Mouse (Mus musculus) gastrocnemius, postnatal 36 days (tissue): ENCODE data around the gene Gamt. TPM values are rescaled to one million over a fixed set of nuclear protein-coding genes. Genes with fewer than 3 reads are reported as not detected.
"Not testable (repeated sequence)": the region's sequence is repeated elsewhere in the genome, so short reads cannot be mapped to it uniquely, and the experiment has no call there.

Experiments
- DNase-seq, 2 experiments: peaks; one replicate each; pipeline ENCODE4 v3.0.0; 2022
- intact Hi-C: fragments of 180-260 bp; cut with DNase I; formaldehyde crosslinking; loops from one replicate; pipeline ENCODE4 v1.15.1; 2025
- microRNA-seq, 2 experiments: library from miRNA; unstranded; fragments of <30 nt; microRNA quantifications; one replicate each; pipeline ENCODE4 v1.2.0; 2021
- total RNA-seq, 2 experiments: library from RNA; stranded (reverse); gene quantifications; 2 replicates each; pipeline ENCODE4 v1.2.3; 2021

Gamt gene
- total RNA-seq, 2 experiments from 2014 or later: 35.1 to 59.8 TPM

GRCm38 (mm10) chr10:80239791-80240190 is 21.0 kb downstream of the Gamt start:
- intact Hi-C loops: no loop called here
- no peak for DNase-seq

- DNase-seq: no peak
- intact Hi-C loops: no loop called here
Measured at GRCm38 (mm10) chr10:80238306-80238705, 22.5 kb downstream of the Gamt start.

DNA sequence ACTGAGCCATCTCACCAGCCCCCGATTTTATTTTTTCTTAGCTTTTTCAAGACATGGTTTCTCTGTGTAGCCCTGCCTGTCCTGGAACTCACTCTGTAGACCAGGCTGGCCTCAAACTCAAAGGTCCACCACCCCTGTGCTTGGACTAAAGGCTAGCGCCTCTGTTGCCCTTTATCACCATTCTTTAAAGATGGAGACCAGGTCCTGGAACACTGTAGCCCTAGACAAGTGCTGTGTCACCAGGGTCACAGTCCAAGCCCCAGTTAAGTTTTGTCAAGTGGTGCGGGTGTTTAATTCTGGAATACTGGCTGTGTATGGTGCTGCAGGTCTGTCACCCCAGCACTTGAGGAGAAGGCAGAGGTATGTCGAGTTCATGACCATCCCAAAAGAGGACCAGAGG is 23.8 kb downstream of the Gamt start:
- DNase-seq: no peak
- intact Hi-C loops: no loop called here

DNA sequence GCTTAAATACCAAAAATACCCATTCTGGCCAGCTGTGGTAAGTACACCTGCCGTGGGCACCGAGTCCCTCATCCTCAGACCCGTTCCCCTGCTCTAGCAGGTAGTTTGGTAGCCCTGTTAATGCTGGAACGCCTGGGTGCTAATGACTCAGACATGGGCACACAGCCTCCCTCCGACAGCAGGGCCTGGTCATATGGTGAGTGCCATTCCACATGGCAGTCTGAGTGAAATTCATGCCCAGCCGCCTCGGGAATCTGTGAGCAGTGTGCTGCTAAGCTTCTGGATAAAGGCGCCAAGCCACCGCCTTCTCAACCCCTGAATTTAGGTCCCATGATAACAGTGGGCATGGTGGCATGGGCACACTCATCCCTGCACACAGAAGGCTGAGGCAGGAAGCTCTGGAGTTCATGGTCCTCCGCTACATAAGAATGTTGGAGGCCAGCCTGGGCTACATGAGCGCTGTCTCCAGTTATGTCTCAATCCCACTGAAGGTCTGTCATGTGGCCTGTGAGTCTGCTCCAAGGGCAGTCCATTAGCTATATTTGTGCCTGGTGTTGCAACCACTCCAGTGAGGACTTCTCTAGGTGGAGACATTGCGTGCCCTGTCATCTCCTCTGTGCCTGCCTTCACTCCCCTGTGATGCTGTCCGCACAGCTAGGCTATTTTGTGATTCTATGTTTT is 24.5 kb downstream of the Gamt start:
- intact Hi-C loops: no loop called here
- no peak for DNase-seq

- intact Hi-C loops: no loop called here
Measured at GRCm38 (mm10) chr10:80227877-80228775, 32.7 kb downstream of the Gamt start.

DNA sequence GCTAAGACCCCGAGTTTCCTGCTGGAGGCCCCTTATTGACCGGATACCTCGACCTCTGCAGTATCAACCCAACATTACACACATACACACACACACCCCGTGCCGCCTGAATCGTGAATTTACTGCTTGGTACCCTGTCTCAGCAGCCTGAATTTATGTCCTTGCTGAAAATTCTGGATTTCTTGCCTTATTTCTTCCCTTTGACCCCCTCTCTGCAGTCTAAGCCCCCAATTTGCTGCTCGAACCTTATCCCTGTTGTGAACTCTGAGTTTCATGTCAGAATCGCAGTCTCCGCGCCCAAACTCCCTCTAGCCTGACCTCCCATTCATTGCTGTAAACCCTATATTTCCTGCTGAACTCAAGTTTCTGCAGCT is 33.7 kb downstream of the Gamt start:
- intact Hi-C loops: no loop called here
- no peak for DNase-seq

More at GRCm38 (mm10) chr10:80227877-80228775, 32.7 kb downstream of the Gamt start:
- no peak for DNase-seq

DNA sequence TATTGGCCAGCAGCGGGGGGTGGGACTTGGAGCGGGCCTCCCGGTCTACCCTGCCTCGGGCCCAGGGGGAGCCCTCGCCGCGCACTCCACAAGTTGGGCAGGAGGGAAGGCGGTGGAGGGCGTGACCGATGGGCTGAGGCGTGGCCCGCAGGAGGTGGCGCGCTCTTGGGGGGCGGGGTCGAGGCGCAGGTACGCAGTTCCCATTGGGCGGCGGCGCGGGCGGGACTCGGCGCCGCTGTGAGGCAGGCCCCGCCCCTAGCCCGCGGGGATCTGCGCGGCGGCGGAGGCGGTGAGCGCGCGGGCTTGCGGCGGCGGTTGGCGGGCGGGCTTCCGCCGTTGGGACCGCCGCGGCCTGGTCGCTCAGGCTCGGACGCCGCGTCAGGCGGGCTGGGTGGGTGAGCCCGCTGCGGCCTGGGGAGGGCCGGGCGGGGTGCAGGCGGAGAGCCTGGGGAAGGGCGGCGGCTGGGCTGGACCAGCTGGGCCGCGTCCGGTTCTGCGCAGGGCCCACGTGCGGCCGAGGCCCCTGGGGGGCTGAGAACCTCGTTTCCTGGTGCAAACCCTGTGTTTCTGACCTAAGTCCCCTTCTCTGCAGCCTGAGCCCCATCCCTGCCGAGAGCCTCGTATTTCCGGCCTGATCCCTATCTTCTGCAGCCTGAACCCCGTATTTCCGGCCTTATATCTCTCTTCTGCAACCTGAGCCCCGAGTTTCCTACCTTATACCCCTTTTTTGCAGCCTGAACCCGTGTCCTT is 34.2 kb downstream of the Gamt start, which contains the start of gene Mum1:
Gene Mum1, plus strand, starts transcription at position 19 of the 750 bp plus-strand sequence.
- peak; percentile 98 to 99 for DNase-seq
- intact Hi-C loops: no loop called here

GRCm38 (mm10) chr10:80226071-80226415 is 34.8 kb downstream of the Gamt start:
- intact Hi-C loops: no loop called here
- DNase-seq: no peak

GRCm38 (mm10) chr10:80223137-80223536 is 37.7 kb downstream of the Gamt start:
- DNase-seq, intact Hi-C loops: not testable (repeated sequence)

GRCm38 (mm10) chr10:80220676-80221075 is 40.1 kb downstream of the Gamt start:
- intact Hi-C loops: no loop called here
- DNase-seq: no peak

- intact Hi-C loops: no loop called here
- no peak for DNase-seq
Measured at GRCm38 (mm10) chr10:80215048-80215772, 45.6 kb downstream of the Gamt start.

- DNase-seq, intact Hi-C loops: not testable (repeated sequence)
Measured at GRCm38 (mm10) chr10:80211547-80212103, 49.2 kb downstream of the Gamt start.

- intact Hi-C loops: no loop called here
- no peak for DNase-seq
Measured at GRCm38 (mm10) chr10:80208841-80209371, 51.9 kb downstream of the Gamt start.

DNA sequence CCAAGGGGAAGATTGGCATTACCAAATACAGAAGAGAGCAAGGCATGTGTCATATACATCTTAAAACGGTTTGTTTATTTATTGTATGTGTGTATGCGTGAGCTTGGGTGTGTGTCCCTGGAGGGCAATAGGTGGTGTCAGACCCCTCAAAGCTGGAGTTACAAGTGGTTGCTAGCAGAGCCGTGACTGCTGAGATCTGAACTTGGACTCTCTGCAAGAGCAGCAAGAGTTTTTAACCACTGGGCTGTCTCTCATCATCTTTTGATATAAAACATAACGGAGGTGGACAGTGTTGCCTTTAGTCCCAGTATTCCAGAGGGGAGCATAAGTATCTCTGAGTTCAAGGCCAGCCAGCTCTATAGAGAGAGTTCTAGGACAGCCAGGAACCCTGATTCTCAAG is 52.6 kb downstream of the Gamt start:
- no peak for DNase-seq
- intact Hi-C loops: no loop called here

Small RNA genes lying within 50 kb of the gene (microRNA-seq; reads per million reads assigned to microRNA genes)
- 0 to 0.72 reads per million in 2 experiments for gene Mir6911

Other genes starting within 250 kb of the Gamt start
- gene Arhgap45, start 244.4 kb downstream of the Gamt start, total RNA-seq: 1 to 10 TPM; 1.1 to 2.7 TPM
- gene Polr2e, start 221.2 kb downstream of the Gamt start, total RNA-seq: 10 to 100 TPM; 36.0 to 42.5 TPM
- gene Gpx4, start 213.8 kb downstream of the Gamt start, total RNA-seq: 100 to 1,000 TPM; 500 to 536 TPM
- gene Sbno2, start 155.4 kb downstream of the Gamt start, total RNA-seq: 1 to 10 TPM; 4.5 to 7.3 TPM
- gene Stk11, start 145.2 kb downstream of the Gamt start, total RNA-seq: 100 to 1,000 TPM; 120 to 135 TPM
- 100 to 1,000 TPM; 600 to 616 TPM for gene Atp5d, start 122.4 kb downstream of the Gamt start, total RNA-seq
- gene Cbarp, start 120.2 kb downstream of the Gamt start, total RNA-seq: 1 to 10 TPM; 1.4 to 2.1 TPM
- 10 to 100 TPM; 37.6 to 49.3 TPM for gene Midn, start 112.7 kb downstream of the Gamt start, total RNA-seq
- 10 to 100 TPM; 22.6 to 28.3 TPM for gene Cirbp, start 95.0 kb downstream of the Gamt start, total RNA-seq
- gene 1600002K03Rik, start 88.1 kb downstream of the Gamt start, total RNA-seq: 1 to 10 TPM; 4.7 to 5.1 TPM
- under 1 TPM; 0.27 to 0.31 TPM for gene Efna2, start 81.5 kb downstream of the Gamt start, total RNA-seq
- gene Mum1, start 34.6 kb downstream of the Gamt start, total RNA-seq: 10 to 100 TPM; 12.3 to 14.3 TPM
- 100 to 1,000 TPM; 516 to 553 TPM for gene Ndufs7, start 11.9 kb downstream of the Gamt start, total RNA-seq
- 10 to 100 TPM; 30.0 to 40.4 TPM for gene Dazap1, start 474 bp upstream of the Gamt start, total RNA-seq
- 100 to 1,000 TPM; 529 to 644 TPM for gene Rps15, start 31.4 kb upstream of the Gamt start, total RNA-seq
- gene Apc2, start 35.0 kb upstream of the Gamt start, total RNA-seq: under 1 TPM; 0.54 to 0.57 TPM
- 1 to 10 TPM; 5.5 to 6.2 TPM for gene 2310011J03Rik, start 59.5 kb upstream of the Gamt start, total RNA-seq
- gene Pcsk4, start 68.5 kb upstream of the Gamt start, total RNA-seq: 1 to 10 TPM; 1.1 to 2.0 TPM
- gene Reep6, start 68.9 kb upstream of the Gamt start, total RNA-seq: 1 to 10 TPM; 1.3 to 1.5 TPM
- gene Adamtsl5, start 87.4 kb upstream of the Gamt start, total RNA-seq: 10 to 100 TPM; 27.4 to 38.1 TPM
- gene Plk5, start 95.4 kb upstream of the Gamt start, total RNA-seq: under 1 TPM; 0.15 to 0.20 TPM
- 1 to 10 TPM; 3.4 to 4.5 TPM for gene Mex3d, start 126.6 kb upstream of the Gamt start, total RNA-seq
- 10 to 100 TPM; 95.1 to 99.9 TPM for gene Mbd3, start 138.5 kb upstream of the Gamt start, total RNA-seq
- 100 to 1,000 TPM; 825 to 866 TPM for gene Uqcr11, start 145.8 kb upstream of the Gamt start, total RNA-seq
- 10 to 100 TPM; 11.0 to 12.0 TPM for gene Tcf3, start 172.6 kb upstream of the Gamt start, total RNA-seq
- not detected for gene Onecut3, start 233.8 kb upstream of the Gamt start, total RNA-seq